Mouse (Mus musculus) kidney, adult 2 months (tissue): ENCODE measurements at regions not wholly inside any gene's neighbourhood (a gene's known extent, or its start where the extent isn't known, plus 50 kb on each side); places are given as distances from the start of the nearest gene placed in this dataset.

Source experiments
- DNase-seq: peaks from one replicate; pipeline ENCODE4 v3.0.0; 2021
- H3K27ac ChIP-seq: fragments of 200-500 bp; 2 replicates; pipeline ENCODE4 v1.5.1; 2012; ENCODE audit warnings: low read depth, low read length, control low read depth, inconsistent platforms; ENCODE audit not compliant: insufficient read depth
- H3K27me3 ChIP-seq: fragments of 200-500 bp; replicated peaks from 2 replicates; pipeline ENCODE4 v1.6.1; 2012; ENCODE audit warnings: mild to moderate bottlenecking, moderate library complexity, low read length, inconsistent platforms; ENCODE audit not compliant: control insufficient read depth, insufficient read depth
- H3K36me3 ChIP-seq: fragments of 200-500 bp; 2 replicates; pipeline ENCODE4 v1.6.1; 2012; ENCODE audit warnings: mild to moderate bottlenecking, moderate library complexity, low read length, inconsistent platforms; ENCODE audit not compliant: control insufficient read depth, insufficient read depth
- H3K4me1 ChIP-seq: fragments of 200-500 bp; 2 replicates; pipeline ENCODE4 v1.6.1; 2011; ENCODE audit warnings: low read length; ENCODE audit not compliant: control insufficient read depth, insufficient read depth
- H3K4me3 ChIP-seq: fragments of 200-500 bp; 2 replicates; pipeline ENCODE4 v1.5.1; 2011; ENCODE audit warnings: mild to moderate bottlenecking, low read depth, low read length, control low read depth; ENCODE audit not compliant: insufficient read depth
- CTCF ChIP-seq: fragments of 200-500 bp; conservative IDR thresholded peaks from 2 replicates; pipeline ENCODE4 v1.5.1; 2011; ENCODE audit warnings: low read depth, mild to moderate bottlenecking, control low read depth, low read length, moderate library complexity, mixed read lengths; ENCODE audit not compliant: insufficient read depth, insufficient read length
- POLR2A ChIP-seq: fragments of 200-500 bp; IDR thresholded peaks from one replicate; pipeline ENCODE4 v1.6.1; 2011; ENCODE audit warnings: low read depth, low read length, control low read depth
- WGBS: fragments of 180-500 bp; shearing (Covaris S2); methylation state at CpG from one replicate; pipeline ENCODE4 v1.1.7; 2018; 5-methylcytosine and 5-hydroxymethylcytosine counted together

GRCm38 (mm10) chr13:46055410-46055809 is 90.6 kb upstream of the Atxn1 start:
- no peak overlapping the region for H3K27ac ChIP-seq
- TF ChIP-seq POLR2A (no peak), CTCF (no peak)
- no peak for DNase-seq
- no peak overlapping the region for H3K4me3 ChIP-seq
- no peaks in the 10 kb centered on the region for H3K36me3 ChIP-seq
- no peaks in the 10 kb centered on the region for H3K4me1 ChIP-seq
- 86% methylated on average over 3 of the region's 3 CpGs for WGBS
- no peaks in the 10 kb centered on the region for H3K27me3 ChIP-seq

- no peaks in the 10 kb centered on the region for H3K27me3 ChIP-seq
- TF ChIP-seq POLR2A = no peak
- no peak for TF ChIP-seq CTCF
- no peaks in the 10 kb centered on the region for H3K36me3 ChIP-seq
- 77% methylated on average over 12 of the region's 12 CpGs for WGBS
- no peak for DNase-seq
- H3K4me1 ChIP-seq = peaks cover 3% of the 10 kb centered on the region; the same call in 1 of the 2 replicates
- H3K27ac ChIP-seq = no peak overlapping the region
- peak overlapping the region; percentile 27; the same call in 1 of the 2 replicates for H3K4me3 ChIP-seq
Observed at GRCm38 (mm10) chr13:46043568-46043967, 78.8 kb upstream of the Atxn1 start.

DNA sequence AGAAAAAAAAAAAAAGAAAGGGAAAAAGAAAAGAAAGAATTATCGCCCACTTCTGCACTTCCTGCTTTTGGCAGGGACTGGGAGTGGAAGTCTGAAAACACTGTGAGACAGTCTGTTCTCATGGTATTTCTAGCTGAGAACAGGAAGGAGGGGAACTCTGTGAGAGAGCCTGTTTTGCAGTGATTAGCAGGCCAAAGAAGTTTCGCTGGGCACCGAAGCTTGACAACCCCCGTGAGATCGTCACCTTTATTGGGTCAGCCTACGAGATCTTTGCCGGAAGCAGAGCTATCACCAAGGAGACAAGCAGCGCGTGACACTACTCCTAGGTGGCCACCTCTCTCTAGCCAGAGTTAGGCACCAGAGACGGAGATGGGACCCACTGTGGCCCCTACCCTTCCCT is 78.2 kb upstream of the Atxn1 start:
- WGBS = 17% methylated on average over 10 of the region's 10 CpGs
- Histone ChIP-seq H3K27ac (no peak overlapping the region), H3K36me3 (no peaks in the 10 kb centered on the region), H3K4me1 (peaks cover 3% of the 10 kb centered on the region; the same call in 1 of the 2 replicates), H3K4me3 (peak overlapping the region; percentile 27), H3K27me3 (no peaks in the 10 kb centered on the region)
- DNase-seq = peak; percentile 26
- TF ChIP-seq POLR2A = no peak
- TF ChIP-seq CTCF = no peak

DNA sequence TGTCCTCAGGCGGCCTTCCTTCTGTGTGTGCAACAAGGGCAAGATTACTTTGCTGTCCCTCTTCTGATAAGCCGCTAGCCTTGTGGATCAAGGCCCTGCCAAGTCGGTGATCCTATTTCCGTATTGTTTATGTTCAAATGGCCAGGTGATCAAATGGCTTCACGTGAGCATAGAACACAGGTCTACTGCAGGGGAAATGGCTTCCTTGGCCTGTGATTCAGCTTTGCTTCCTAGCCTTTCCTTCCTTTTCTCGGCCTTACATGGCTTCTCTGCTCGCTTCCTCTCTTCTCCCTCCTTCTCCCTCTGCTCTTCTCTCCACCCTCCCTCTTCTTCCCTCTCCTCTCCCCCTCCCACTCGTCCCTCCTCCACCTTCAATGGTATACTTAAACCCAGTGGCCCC is 77.4 kb upstream of the Atxn1 start:
- Histone ChIP-seq H3K27ac (no peak overlapping the region), H3K27me3 (no peaks in the 10 kb centered on the region), H3K36me3 (no peaks in the 10 kb centered on the region), H3K4me3 (no peak overlapping the region), H3K4me1 (peaks cover 3% of the 10 kb centered on the region; the same call in 1 of the 2 replicates)
- TF ChIP-seq POLR2A (no peak), CTCF (no peak)
- DNase-seq = no peak
- WGBS = 72% methylated on average over 8 of the region's 8 CpGs

DNA sequence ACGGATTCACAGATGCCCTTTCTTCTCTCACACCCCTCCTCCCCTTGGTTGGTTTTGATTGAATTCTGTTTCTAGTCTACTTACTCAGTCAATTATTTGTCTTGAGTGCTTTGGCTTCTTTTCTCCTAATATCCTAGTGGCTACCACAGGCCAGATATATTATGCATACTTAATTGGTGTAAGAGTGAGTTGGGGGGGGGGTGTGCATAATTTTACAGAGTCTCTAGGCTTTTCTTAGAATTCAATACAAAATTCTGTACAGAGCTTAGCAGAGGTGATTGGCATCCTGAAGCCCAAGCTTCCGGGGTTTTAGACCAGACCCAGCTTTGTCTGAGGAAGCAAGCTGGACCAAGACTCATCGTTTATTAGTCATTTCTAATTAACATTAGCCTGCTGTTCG is 76.7 kb upstream of the Atxn1 start:
- no peak for TF ChIP-seq POLR2A
- TF ChIP-seq CTCF = no peak
- 81% methylated on average over 4 of the region's 4 CpGs for WGBS
- no peak overlapping the region for H3K4me3 ChIP-seq
- no peaks in the 10 kb centered on the region for H3K36me3 ChIP-seq
- no peaks in the 10 kb centered on the region for H3K27me3 ChIP-seq
- DNase-seq = no peak
- peaks cover 3% of the 10 kb centered on the region; the same call in 1 of the 2 replicates for H3K4me1 ChIP-seq
- no peak overlapping the region for H3K27ac ChIP-seq

DNA sequence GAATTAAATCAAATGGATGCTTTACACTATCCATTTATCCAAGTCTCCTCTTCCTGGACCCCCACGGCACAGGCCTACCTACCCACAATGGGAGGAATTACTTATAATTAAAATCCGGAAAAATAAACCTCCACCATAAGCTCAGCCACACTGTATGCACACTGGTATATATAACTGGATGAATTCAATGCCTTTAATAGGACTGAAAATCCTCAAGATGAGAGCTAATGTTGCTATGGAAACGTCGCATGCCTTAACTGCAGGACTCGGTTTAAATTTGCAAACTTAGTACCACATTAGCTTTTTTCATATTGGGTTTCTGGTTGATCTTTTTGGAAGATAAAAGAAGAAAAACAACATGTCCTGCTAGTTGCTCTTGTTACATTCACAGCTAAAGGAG is 75.3 kb upstream of the Atxn1 start:
- Histone ChIP-seq H3K27ac (no peak overlapping the region), H3K4me3 (no peak overlapping the region), H3K27me3 (no peaks in the 10 kb centered on the region), H3K36me3 (no peaks in the 10 kb centered on the region), H3K4me1 (peaks cover 3% of the 10 kb centered on the region; the same call in 1 of the 2 replicates)
- 93% methylated on average over 5 of the region's 5 CpGs for WGBS
- DNase-seq = no peak
- no peak for TF ChIP-seq CTCF
- TF ChIP-seq POLR2A = no peak

- H3K27ac ChIP-seq = no peak overlapping the region
- H3K27me3 ChIP-seq = no peaks in the 10 kb centered on the region
- no peak overlapping the region for H3K4me3 ChIP-seq
- peaks cover 3% of the 10 kb centered on the region; the same call in 1 of the 2 replicates for H3K4me1 ChIP-seq
- TF ChIP-seq CTCF (no peak), POLR2A (no peak)
- no peak for DNase-seq
- H3K36me3 ChIP-seq = no peaks in the 10 kb centered on the region
- 86% methylated on average over 10 of the region's 10 CpGs for WGBS
Observed at GRCm38 (mm10) chr13:46038441-46039331, 73.9 kb upstream of the Atxn1 start.
